Mouse (Mus musculus) G1E (cell line): ENCODE measurements around the gene Ect2.

ENCODE experiments used
- CTCF ChIP-seq: IDR thresholded peaks from 2 replicates; pipeline ENCODE4 v1.5.1; 2012; ENCODE audit warnings: low read depth, low read length, inconsistent platforms, mixed read lengths
- GATA1 ChIP-seq: IDR thresholded peaks from 2 replicates; pipeline ENCODE4 v1.6.1; 2012; ENCODE audit warnings: borderline replicate concordance, low read length, inconsistent platforms, mixed read lengths
- POLR2AphosphoS5 ChIP-seq: IDR thresholded peaks from 2 replicates; pipeline ENCODE4 v1.6.1; 2012; ENCODE audit warnings: low read depth, low read length, inconsistent platforms; ENCODE audit not compliant: insufficient replicate concordance
- TAL1 ChIP-seq: conservative IDR thresholded peaks from 2 replicates; pipeline ENCODE4 v1.6.1; 2012; ENCODE audit warnings: low read depth, low read length, inconsistent platforms, mixed read lengths

GRCm38 (mm10) chr3:27199120-27199519 is 45.4 kb upstream of the Ect2 start:
- no peak for TF ChIP-seq CTCF
- TF ChIP-seq GATA1 = no peak
- TF ChIP-seq TAL1 = no peak
- TF ChIP-seq POLR2AphosphoS5 = no peak
